Mouse (Mus musculus): Measurements from ENCODE around the gene Zfp966.
"Not testable (repeated sequence)": the region's sequence is repeated elsewhere in the genome, so short reads cannot be mapped to it uniquely, and the experiment has no call there.

Gene Zfp966

GRCm38 (mm10) chr2:175931000-175931399, at the start of gene Zfp966:
TSS of gene Zfp966 (minus strand) at chr2:175931100.
- H3K27me3 ChIP-seq (ENCODE audit: control insufficient read depth, insufficient read depth, low read length, poor library complexity, severe bottlenecking); DNase-seq (ENCODE audit: low read depth, low spot score); H3K36me3 ChIP-seq (ENCODE audit: control insufficient read depth, insufficient read depth, low read length, poor library complexity, severe bottlenecking): not testable (repeated sequence)

GRCm38 (mm10) chr2:175965031-175965430, 34.1 kb upstream of the Zfp966 start, which contains the start of gene Gm2026:
TSS of gene Gm2026 (plus strand) at chr2:175965331.
- not testable (repeated sequence) for DNase-seq (ENCODE audit: low read depth, low spot score); H3K36me3 ChIP-seq (ENCODE audit: control insufficient read depth, insufficient read depth, low read length, poor library complexity, severe bottlenecking)

GRCm38 (mm10) chr2:175869024-175869423, 61.9 kb downstream of the Zfp966 start, which contains the start of gene Gm6710:
TSS of gene Gm6710 (plus strand) at chr2:175869219.
- H3K36me3 ChIP-seq (ENCODE audit: control insufficient read depth, insufficient read depth, low read length, poor library complexity, severe bottlenecking); H3K27me3 ChIP-seq (ENCODE audit: control insufficient read depth, insufficient read depth, low read length, poor library complexity, severe bottlenecking): not testable (repeated sequence)

More at GRCm38 (mm10) chr2:175965031-175965430, 34.1 kb upstream of the Zfp966 start, which contains the start of gene Gm2026:
- H3K27me3 ChIP-seq (ENCODE audit: control insufficient read depth, insufficient read depth, low read length, poor library complexity, severe bottlenecking), result not testable (repeated sequence)

More at GRCm38 (mm10) chr2:175869024-175869423, 61.9 kb downstream of the Zfp966 start, which contains the start of gene Gm6710:
- not testable (repeated sequence) for DNase-seq (ENCODE audit: low read depth, low spot score)

Measured in splenic B cell, adult 2 months (primary cell).